Mouse (Mus musculus) urinary bladder, postnatal 0 days (tissue): ENCODE results near the gene Olfr835. TPM values are rescaled to one million over a fixed set of nuclear protein-coding genes. Genes with fewer than 3 reads are reported as not detected.

Source experiments
- polyA plus RNA-seq: library from polyadenylated mRNA; unstranded; fragments of >200 nt; fragmentation: Nextera tagmentation; extraction: Ambion mirVana; gene quantifications from 2 replicates; pipeline ENCODE4 v1.2.1, GENCODE M21; 2015

Olfr835 gene
- polyA plus RNA-seq, result not detected in 2 replicates

GRCm38 (mm10) chr9:19032435-19032834 lies at the start of gene Olfr835:
TSS of gene Olfr835 (plus strand) at chr9:19032735.

DNA sequence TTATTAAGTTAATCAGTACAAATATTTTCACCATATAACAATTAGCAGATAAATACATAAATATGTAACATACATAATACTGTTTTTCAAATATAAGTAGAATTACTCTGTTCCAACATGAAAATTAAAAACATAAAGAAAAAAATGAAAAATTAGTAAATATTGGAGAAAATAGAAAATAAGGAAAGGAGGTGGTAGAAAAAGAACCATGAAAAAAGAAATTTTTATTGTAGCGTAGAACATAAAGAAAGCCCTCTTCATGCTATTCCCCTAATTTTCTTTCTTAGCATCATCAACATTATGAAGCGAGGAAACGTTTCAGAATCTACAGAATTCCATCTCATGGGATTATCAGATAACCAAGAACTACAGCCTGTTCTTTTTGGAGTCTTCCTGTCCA lies 44.8 kb upstream of the Olfr835 start, which contains the start of gene Olfr834:
TSS of gene Olfr834 (plus strand) at position 301 of the 400 bp plus-strand sequence.

Other genes starting within 250 kb of the Olfr835 start
- gene Olfr828, start 213.2 kb upstream of the Olfr835 start, polyA plus RNA-seq, result not detected in 2 replicates
- not detected in 2 replicates for gene Olfr829, start 177.8 kb upstream of the Olfr835 start, polyA plus RNA-seq
- not detected in 2 replicates for gene Olfr830, start 158.0 kb upstream of the Olfr835 start, polyA plus RNA-seq
- gene Olfr832, start 95.6 kb upstream of the Olfr835 start, polyA plus RNA-seq, result not detected in 2 replicates
- gene Olfr834, start 44.7 kb upstream of the Olfr835 start, polyA plus RNA-seq, result not detected in 2 replicates
- not detected in 2 replicates for gene Olfr836, start 87.6 kb downstream of the Olfr835 start, polyA plus RNA-seq
- gene Olfr837, start 103.6 kb downstream of the Olfr835 start, polyA plus RNA-seq, result not detected in 2 replicates
- not detected in 2 replicates for gene Olfr839-ps1, start 144.6 kb downstream of the Olfr835 start, polyA plus RNA-seq
- gene Olfr843, start 219.3 kb downstream of the Olfr835 start, polyA plus RNA-seq, result not detected in 2 replicates